Mouse (Mus musculus) intestine, embryonic 14.5 days (tissue): ENCODE measurements at regions not wholly inside any gene's neighbourhood (a gene's known extent, or its start where the extent isn't known, plus 50 kb on each side); places are given as distances from the start of the nearest gene placed in this dataset.

ENCODE experiments used
- ATAC-seq: fragments of 200-750 bp; cut with Nextera tagmentation; replicated peaks from 2 replicates; pipeline ENCODE4 v1.8.0; 2017; ENCODE audit warnings: low read depth, moderate number of reproducible peaks, moderate TSS enrichment, moderate library complexity; ENCODE audit not compliant: low FRiP score, low TSS enrichment
- DNase-seq: peaks from one replicate; pipeline ENCODE4 v3.0.0-alpha.2; 2018; ENCODE audit warnings: low spot score
- H3K27ac ChIP-seq: fragments of 300-500 bp; sonication (generic); 2 replicates; pipeline ENCODE4 v1.5.1; 2014; ENCODE audit warnings: low read depth, mild to moderate bottlenecking, control low read depth
- H3K27me3 ChIP-seq: fragments of 300-500 bp; sonication (generic); replicated peaks from 2 replicates; pipeline ENCODE4 v1.6.1; 2014; ENCODE audit warnings: low read length, control low read depth; ENCODE audit not compliant: control insufficient read depth, insufficient read depth
- H3K36me3 ChIP-seq: fragments of 300-500 bp; sonication (generic); 2 replicates; pipeline ENCODE4 v1.6.1; 2014; ENCODE audit warnings: low read length, control low read depth; ENCODE audit not compliant: control insufficient read depth, insufficient read depth
- H3K4me1 ChIP-seq: fragments of 300-500 bp; sonication (generic); replicated peaks from 2 replicates; pipeline ENCODE4 v1.6.1; 2014; ENCODE audit warnings: low read length, control low read depth, mixed read lengths; ENCODE audit not compliant: control insufficient read depth, insufficient read depth
- H3K4me2 ChIP-seq: fragments of 300-500 bp; sonication (generic); 2 replicates; pipeline ENCODE4 v1.6.1; 2014; ENCODE audit warnings: low read length
- H3K4me3 ChIP-seq: fragments of 300-500 bp; sonication (generic); 2 replicates; pipeline ENCODE4 v1.5.1; 2014; ENCODE audit warnings: low read depth, low read length, control low read depth, mixed read lengths
- H3K9ac ChIP-seq: fragments of 300-500 bp; sonication (generic); 2 replicates; pipeline ENCODE4 v1.6.1; 2014; ENCODE audit warnings: mild to moderate bottlenecking, low read length
- H3K9me3 ChIP-seq: fragments of 300-500 bp; sonication (generic); 2 replicates; pipeline ENCODE4 v1.6.1; 2016; ENCODE audit warnings: low read length, control low read depth; ENCODE audit not compliant: control insufficient read depth
- WGBS: fragments of 180-500 bp; shearing (Covaris S2); extraction: QIAGEN DNeasy Blood & Tissue Kit; methylation state at CpG from one replicate; pipeline ENCODE4 v1.1.7; 2014; 5-methylcytosine and 5-hydroxymethylcytosine counted together

DNA sequence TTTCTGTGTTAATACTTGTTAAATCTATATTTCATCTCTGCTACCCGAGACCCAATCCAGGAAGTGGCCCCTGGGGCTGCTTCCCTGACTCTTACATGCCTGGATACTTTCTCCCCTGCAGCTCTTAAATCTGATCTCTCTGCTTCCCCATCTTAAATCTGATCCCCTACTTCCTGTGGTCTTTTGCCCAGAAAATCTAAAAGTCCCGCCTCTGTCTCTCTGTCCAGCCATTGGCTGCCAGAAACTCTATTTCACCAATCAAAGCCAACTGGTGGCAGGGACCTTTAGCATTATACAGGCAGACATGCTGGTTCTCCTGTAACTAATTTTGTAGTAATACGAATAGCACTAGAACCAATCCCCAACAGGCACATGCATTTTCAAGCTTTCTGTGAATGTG lies 59.0 kb upstream of the Ccdc91 start:
- Histone ChIP-seq H3K27me3 (no peaks in the 10 kb centered on the region), H3K4me3 (no peak overlapping the region), H3K36me3 (no peaks in the 10 kb centered on the region), H3K9ac (no peak overlapping the region), H3K27ac (no peak overlapping the region), H3K9me3 (no peaks in the 10 kb centered on the region), H3K4me1 (no peaks in the 10 kb centered on the region), H3K4me2 (no peak overlapping the region)
- WGBS, result 55% methylated on average over 3 of the region's 3 CpGs
- DNase-seq (no peak), ATAC-seq (no peak)

DNA sequence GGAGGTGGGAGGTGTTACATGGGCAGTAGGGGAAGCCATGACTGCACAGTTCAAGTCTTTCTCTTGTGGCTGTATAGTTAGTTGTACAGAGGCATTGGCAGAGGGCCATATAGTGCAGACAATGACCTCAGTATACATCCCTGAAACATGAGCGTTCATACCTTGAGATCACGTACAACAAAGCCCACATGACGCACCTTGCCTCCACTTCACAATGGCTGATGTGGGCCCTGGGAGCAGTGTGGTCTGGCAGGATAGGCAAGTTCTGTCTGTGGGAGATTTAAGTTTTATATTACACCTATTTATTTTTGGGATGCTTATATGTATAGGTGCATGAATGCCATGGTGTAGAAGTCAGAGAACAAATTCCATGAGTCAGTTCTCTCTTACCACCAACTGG lies 61.9 kb upstream of the Ccdc91 start:
- H3K9ac ChIP-seq, result no peak overlapping the region
- 94% methylated on average over 3 of the region's 3 CpGs for WGBS
- H3K4me3 ChIP-seq, result no peak overlapping the region
- H3K9me3 ChIP-seq, result no peaks in the 10 kb centered on the region
- no peaks in the 10 kb centered on the region for H3K4me1 ChIP-seq
- H3K27me3 ChIP-seq, result no peaks in the 10 kb centered on the region
- DNase-seq (no peak), ATAC-seq (no peak)
- no peak overlapping the region for H3K4me2 ChIP-seq
- no peaks in the 10 kb centered on the region for H3K36me3 ChIP-seq
- H3K27ac ChIP-seq, result no peak overlapping the region

DNA sequence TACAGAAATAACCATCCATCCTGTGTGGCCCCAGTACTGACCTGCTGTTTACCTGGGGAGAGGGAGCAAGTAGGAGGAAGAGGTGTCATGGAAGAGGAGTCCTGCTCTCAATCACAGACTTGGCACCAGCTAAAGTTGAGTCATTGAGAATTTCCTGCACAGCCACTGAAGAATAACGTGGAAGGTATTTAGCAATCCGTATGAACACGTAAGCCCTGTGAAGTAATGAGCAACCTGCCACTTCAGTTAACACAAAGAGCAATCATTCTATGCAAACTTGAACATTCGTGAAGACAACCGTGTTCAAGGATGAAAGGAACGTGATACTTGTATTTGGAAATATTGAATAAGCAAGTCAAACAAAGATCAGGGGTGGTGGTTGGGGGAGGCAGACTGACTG lies 77.6 kb upstream of the Ccdc91 start:
- Histone ChIP-seq H3K4me1 (no peaks in the 10 kb centered on the region), H3K4me3 (no peak overlapping the region)
- peak; percentile 47 for DNase-seq

DNA sequence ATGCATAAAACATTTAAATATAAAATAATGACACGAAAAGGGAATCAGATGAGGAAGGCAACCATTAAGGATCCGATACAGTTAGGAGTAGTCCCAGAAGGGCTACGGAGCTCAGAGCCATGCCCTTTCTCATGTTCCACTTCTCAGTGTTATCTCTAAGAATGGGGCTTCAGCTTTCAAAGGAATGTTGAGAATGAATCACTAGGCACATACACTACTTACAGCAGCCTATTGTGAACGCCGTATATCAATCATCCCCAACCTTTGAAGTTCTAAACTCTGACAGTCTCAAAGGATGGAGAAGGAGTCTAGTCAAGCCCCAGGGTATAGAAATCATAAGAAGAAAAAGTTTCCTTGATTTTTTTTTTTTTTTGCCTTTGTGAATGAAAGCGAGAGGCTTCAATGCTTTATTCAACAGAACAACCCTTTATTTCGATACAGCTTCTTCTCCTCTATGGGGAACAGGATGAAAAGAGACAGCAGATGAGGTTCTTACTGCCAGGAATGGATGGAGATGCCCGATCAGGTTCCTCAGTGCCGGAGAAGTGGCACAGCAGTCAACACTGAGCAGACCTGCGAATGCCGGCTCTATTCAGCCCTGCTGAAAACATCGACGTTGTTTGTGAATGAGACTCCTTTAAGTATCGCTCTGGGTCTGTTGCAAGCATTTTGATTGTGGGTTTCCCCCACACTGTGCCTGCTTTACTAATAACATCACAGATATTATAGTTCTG lies 84.0 kb upstream of the Ccdc91 start:
- no peak overlapping the region for H3K4me3 ChIP-seq
- no peaks in the 10 kb centered on the region; the same call in 1 of the 2 replicates for H3K4me1 ChIP-seq
- no peak overlapping the region for H3K4me2 ChIP-seq
- no peaks in the 10 kb centered on the region for H3K9me3 ChIP-seq
- no peak overlapping the region for H3K27ac ChIP-seq
- no peak overlapping the region for H3K9ac ChIP-seq
- H3K36me3 ChIP-seq, result no peaks in the 10 kb centered on the region
- ATAC-seq (no peak), DNase-seq (no peak)
- 62% methylated on average over 14 of the region's 14 CpGs for WGBS
- H3K27me3 ChIP-seq, result no peaks in the 10 kb centered on the region

More for the DNA sequence above, 77.6 kb upstream of the Ccdc91 start:
- Histone ChIP-seq H3K36me3 (no peaks in the 10 kb centered on the region), H3K27me3 (no peaks in the 10 kb centered on the region), H3K9me3 (no peaks in the 10 kb centered on the region), H3K27ac (no peak overlapping the region), H3K9ac (no peak overlapping the region), H3K4me2 (no peak overlapping the region)
- no peak for ATAC-seq
- WGBS, result 78% methylated on average over 6 of the region's 6 CpGs

DNA sequence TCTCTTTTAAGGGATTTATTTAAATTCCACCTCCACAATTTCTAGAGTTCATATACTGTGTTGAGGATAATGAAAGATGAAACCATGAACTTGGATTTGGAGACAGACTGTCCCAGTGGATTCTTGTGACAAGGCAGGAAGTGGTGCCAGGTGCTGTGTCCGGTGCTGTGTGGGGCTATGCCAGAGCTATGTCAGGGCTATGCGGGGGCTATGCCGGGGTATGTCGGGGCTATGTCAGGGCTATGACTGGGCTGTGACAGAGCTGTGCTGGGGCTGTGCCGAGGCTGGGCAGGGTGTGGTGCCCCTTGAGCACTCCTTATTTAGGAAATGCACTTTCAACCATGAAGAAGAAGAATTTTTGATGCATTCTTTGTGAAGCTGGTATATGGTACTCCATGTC lies 85.1 kb upstream of the Ccdc91 start:
- H3K9me3 ChIP-seq, result no peaks in the 10 kb centered on the region
- DNase-seq (no peak), ATAC-seq (no peak)
- no peak overlapping the region for H3K9ac ChIP-seq
- no peak overlapping the region for H3K4me3 ChIP-seq
- no peaks in the 10 kb centered on the region; the same call in 1 of the 2 replicates for H3K4me1 ChIP-seq
- H3K36me3 ChIP-seq, result no peaks in the 10 kb centered on the region
- H3K4me2 ChIP-seq, result no peak overlapping the region
- 87% methylated on average over 5 of the region's 5 CpGs for WGBS
- H3K27ac ChIP-seq, result no peak overlapping the region
- H3K27me3 ChIP-seq, result no peaks in the 10 kb centered on the region

DNA sequence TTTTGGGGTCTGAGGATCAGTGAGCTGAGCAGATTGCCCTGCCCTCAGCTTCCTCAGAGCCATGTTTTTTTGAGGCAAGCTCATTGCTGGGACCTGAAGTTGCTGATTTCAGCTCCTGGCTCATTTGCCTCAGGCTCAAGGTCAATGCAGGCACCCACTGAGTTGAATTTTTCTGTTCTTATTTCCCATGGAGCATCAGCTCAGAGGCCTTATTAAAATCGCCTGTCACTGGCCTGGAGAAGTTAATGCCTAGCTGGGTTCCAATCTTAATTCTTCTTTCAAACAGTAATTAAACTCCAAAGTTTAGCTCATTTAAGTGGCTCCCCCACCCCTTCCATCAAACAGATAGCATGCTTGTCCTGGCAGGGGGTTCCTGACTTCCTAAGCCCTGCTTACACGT lies 86.9 kb upstream of the Ccdc91 start:
- Histone ChIP-seq H3K4me3 (no peak overlapping the region), H3K27me3 (no peaks in the 10 kb centered on the region), H3K4me1 (no peaks in the 10 kb centered on the region; the same call in 1 of the 2 replicates), H3K9ac (no peak overlapping the region), H3K27ac (no peak overlapping the region), H3K36me3 (no peaks in the 10 kb centered on the region), H3K4me2 (no peak overlapping the region), H3K9me3 (no peaks in the 10 kb centered on the region)
- no peak for ATAC-seq
- no peak for DNase-seq
- 38% methylated on average over 2 of the region's 2 CpGs for WGBS

DNA sequence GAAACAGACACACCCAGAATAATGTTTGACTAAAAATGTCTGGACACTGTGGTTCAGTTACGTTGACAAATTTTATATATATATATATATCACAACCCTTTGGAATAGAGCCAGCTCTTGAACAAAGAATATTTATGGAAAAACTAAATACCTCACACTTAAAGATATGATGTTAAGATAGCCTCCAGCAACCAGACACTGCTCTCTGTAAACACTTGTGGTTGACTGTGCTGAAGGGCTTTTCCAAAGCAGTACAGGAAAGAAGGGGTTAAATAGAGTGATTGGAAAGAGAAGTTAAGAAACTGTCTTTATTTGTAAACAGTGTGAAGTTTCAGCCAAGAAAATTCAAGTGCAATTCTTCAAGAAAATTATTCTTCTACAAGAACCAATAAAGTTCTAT lies 90.0 kb upstream of the Ccdc91 start:
- H3K36me3 ChIP-seq, result no peaks in the 10 kb centered on the region
- WGBS, result 40% methylated on average over 1 of the region's 1 CpGs
- no peak overlapping the region for H3K27ac ChIP-seq
- H3K4me1 ChIP-seq, result no peaks in the 10 kb centered on the region; the same call in 1 of the 2 replicates
- no peaks in the 10 kb centered on the region for H3K9me3 ChIP-seq
- H3K4me2 ChIP-seq, result no peak overlapping the region
- no peaks in the 10 kb centered on the region for H3K27me3 ChIP-seq
- ATAC-seq (no peak), DNase-seq (no peak)
- no peak overlapping the region for H3K4me3 ChIP-seq
- no peak overlapping the region for H3K9ac ChIP-seq

DNA sequence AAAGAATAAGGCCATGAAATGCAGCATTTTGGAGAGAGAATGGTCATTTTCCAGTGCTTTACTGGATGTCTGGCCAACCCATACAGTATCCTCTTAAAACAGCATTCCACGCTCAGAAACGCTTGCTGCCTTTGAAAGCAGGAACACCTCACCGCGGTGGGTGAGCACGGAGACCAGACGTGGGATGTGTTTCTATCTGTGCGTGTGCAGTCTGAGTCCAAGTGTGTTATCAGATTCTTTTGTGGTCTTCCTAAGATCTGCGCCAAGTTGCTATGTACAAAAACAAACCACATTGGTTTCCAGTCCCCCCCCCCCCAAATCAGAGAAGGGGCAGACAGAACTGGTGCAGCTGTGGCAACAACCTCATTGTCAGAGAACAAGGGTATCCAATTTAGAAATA lies 95.1 kb upstream of the Ccdc91 start:
- no peak for DNase-seq

DNA sequence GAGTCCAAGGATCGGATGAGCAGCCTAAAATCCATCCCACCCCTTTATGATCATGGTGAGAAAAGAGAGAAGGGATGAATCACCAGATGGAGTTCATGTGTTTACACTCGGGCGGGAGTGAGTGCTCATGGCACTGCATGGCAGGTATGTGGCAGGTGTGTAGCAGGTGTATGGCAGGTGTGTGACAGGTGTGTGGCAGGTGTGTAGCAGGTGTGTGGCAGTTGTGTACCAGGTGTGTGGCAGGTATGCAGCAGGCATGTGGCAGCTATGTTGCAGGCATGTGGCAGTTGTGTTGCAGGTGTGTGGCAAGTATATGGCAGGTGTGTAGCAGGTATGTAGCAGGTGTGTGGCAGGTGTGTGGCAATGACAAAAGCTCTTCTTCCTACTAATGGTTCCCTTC lies 97.9 kb upstream of the Ccdc91 start:
- no peak overlapping the region for H3K9ac ChIP-seq
- WGBS, result 83% methylated on average over 3 of the region's 3 CpGs
- H3K4me3 ChIP-seq, result no peak overlapping the region
- no peak overlapping the region for H3K27ac ChIP-seq
- no peak overlapping the region for H3K4me2 ChIP-seq
- ATAC-seq (no peak), DNase-seq (no peak)
- no peaks in the 10 kb centered on the region for H3K9me3 ChIP-seq
- no peaks in the 10 kb centered on the region; the same call in 1 of the 2 replicates for H3K4me1 ChIP-seq
- H3K27me3 ChIP-seq, result no peaks in the 10 kb centered on the region
- H3K36me3 ChIP-seq, result no peaks in the 10 kb centered on the region

More for the DNA sequence above, 95.1 kb upstream of the Ccdc91 start:
- H3K36me3 ChIP-seq, result no peaks in the 10 kb centered on the region
- no peaks in the 10 kb centered on the region for H3K9me3 ChIP-seq
- H3K4me2 ChIP-seq, result no peak overlapping the region
- no peaks in the 10 kb centered on the region for H3K27me3 ChIP-seq
- H3K4me3 ChIP-seq, result no peak overlapping the region
- WGBS, result 82% methylated on average over 8 of the region's 8 CpGs
- ATAC-seq, result no peak
- H3K4me1 ChIP-seq, result no peaks in the 10 kb centered on the region; the same call in 1 of the 2 replicates
- no peak overlapping the region for H3K9ac ChIP-seq
- no peak overlapping the region for H3K27ac ChIP-seq
